Mouse (Mus musculus) inflammation-experienced regulatory T-cells, adult 6 months (primary cell): Measurements from ENCODE around the gene Tmed9. TPM values are rescaled to one million over a fixed set of nuclear protein-coding genes. Genes with fewer than 3 reads are reported as not detected.

Experiments
- ATAC-seq: one replicate; pipeline ENCODE4 v1.8.0; 2017
- polyA plus RNA-seq, 3 experiments: library from polyadenylated mRNA; unstranded; fragments of 100-300 nt; shearing (Covaris generic); gene quantifications; one replicate each; pipeline ENCODE4 v1.2.1; 2017

The Tmed9 gene
- 100 to 1,000 TPM; 184 to 286 (median 269) TPM for polyA plus RNA-seq

DNA sequence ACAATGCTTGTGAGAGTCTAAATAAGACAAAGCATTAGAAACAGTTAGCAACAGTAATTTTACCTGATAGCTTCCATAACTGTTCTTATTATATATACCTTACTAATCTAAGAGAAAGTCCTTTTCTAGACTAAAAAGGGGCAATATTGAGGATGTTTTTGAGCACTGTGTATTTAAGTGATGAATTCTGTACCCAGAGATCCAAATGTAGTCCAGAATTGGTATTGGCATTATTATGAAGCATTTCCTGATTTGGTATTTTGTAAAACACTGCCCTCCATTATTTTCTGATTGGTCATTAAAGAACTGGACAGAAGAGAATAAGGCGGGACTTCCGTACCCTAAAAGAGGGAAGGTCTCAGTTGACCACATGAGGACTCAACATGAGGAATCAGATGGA lies at the start of gene Tmed9:
TSS of gene Tmed9 (plus strand) at position 301 of the 400 bp plus-strand sequence.
- ATAC-seq, result no peak

DNA sequence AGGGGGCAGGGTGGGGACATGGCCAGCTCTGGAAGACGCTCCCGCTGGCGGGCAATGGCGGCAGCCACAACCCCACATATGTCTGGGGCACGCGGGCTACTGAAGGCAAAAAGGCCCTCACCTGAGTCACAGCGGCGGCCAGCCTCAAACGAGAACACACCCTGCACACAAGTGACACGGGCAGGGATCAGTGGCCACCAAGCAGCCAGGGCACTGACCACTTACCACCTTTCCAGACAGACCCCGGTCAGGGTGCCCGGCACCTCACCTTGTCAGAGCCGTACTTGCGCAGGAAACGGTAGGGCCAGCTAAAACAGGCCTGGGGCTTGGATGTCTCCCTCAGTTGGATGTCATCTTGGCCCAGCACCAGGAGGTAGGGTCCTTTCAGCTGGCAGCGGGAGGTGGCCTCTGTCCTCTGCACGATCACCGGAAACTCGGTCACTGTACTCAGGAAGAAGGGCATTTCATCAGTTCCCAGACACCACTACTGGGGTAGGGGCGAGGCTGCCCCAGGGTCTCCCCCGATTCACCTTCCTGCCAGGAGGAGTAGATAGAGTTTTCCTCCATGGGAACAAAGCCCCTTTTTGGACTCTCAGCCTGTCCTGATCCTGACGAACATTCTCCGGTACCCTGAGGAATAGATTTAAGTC lies 49.5 kb upstream of the Tmed9 start:
- ATAC-seq, result no peak

- ATAC-seq, result no peak
These were observed 47.6 kb upstream of the Tmed9 start for GRCm38 (mm10) chr13:55525733-55526553.

DNA sequence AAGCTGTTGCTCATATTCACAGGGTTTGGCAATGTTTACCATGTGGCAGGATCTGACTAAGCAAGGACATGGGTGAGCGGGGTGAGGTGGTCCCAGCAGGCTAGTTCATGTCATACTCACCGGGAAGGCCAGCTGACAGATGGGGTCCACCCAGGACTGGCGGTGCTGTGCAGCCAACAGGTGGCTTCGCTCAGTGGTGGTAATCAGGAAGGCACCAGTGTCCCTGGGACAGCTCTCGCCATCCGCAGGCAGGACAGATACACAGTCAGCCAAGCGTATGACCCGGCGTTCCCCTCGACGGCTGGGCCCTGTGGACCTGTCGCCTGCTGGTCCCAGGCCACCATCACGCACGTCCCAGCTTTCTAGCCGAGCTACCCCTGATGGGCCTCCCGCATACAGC lies 46.3 kb upstream of the Tmed9 start:
- ATAC-seq, result no peak

- no peak for ATAC-seq
These were observed 45.4 kb upstream of the Tmed9 start for GRCm38 (mm10) chr13:55527834-55528772.

DNA sequence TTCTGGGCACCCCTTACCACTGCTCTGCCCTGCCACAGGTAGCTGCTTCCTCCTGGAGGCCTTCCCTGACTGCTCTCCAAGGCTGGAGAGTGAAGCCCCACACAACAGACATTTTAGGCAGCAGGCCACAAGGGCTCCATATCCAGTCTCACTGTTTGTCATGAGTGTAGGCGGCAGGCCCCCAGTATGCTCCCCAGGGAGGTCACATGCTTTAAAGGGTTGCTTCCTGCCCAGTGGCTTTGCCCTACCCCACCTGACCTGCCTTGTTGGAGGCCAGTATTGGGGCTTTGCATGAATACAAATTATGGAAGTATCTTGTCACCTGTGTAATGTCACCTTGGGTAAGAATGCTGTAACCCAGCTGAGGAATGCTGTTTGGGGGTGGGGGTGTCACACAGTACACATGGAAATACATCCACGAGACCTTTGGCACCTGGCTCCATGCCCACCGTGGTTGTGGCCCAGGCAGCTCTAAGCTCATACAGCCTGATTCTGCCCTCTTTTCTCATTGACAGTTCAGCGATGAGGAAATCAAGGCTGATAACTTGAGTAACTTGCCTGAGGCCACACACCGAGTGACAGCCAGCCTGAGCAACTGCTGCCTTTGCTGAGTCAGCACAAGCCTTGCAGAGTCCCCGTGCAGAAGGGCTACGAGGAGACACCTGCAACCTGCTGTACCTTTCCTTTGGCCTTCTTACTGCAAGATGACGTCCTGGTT lies 44.2 kb upstream of the Tmed9 start, which contains the start of gene Dok3:
TSS of gene Dok3 (minus strand) at position 99 of the 718 bp plus-strand sequence.
- ATAC-seq, result no peak

- no peak for ATAC-seq
These were observed 38.3 kb upstream of the Tmed9 start for GRCm38 (mm10) chr13:55535191-55535590.

DNA sequence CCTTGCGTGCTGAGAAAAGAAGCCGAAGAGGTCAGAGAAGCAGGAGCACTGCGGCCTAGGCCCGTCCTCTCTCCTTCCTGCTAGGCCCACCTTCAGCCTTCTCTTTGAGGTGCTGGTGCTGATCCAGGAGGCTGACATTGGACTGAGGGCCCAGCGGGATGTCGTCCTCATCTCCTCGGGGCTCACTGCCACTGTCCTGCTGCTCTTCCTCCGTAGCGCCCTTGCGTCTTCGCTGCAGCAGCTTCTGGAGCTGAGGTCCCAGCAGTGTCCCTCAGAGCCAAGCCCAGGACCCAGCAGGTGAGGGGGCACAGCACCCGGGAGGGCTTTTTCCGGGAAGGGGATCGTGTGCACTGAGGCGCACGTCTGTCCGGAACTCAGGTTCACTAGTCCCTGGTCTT lies 37.7 kb upstream of the Tmed9 start:
- no peak for ATAC-seq

DNA sequence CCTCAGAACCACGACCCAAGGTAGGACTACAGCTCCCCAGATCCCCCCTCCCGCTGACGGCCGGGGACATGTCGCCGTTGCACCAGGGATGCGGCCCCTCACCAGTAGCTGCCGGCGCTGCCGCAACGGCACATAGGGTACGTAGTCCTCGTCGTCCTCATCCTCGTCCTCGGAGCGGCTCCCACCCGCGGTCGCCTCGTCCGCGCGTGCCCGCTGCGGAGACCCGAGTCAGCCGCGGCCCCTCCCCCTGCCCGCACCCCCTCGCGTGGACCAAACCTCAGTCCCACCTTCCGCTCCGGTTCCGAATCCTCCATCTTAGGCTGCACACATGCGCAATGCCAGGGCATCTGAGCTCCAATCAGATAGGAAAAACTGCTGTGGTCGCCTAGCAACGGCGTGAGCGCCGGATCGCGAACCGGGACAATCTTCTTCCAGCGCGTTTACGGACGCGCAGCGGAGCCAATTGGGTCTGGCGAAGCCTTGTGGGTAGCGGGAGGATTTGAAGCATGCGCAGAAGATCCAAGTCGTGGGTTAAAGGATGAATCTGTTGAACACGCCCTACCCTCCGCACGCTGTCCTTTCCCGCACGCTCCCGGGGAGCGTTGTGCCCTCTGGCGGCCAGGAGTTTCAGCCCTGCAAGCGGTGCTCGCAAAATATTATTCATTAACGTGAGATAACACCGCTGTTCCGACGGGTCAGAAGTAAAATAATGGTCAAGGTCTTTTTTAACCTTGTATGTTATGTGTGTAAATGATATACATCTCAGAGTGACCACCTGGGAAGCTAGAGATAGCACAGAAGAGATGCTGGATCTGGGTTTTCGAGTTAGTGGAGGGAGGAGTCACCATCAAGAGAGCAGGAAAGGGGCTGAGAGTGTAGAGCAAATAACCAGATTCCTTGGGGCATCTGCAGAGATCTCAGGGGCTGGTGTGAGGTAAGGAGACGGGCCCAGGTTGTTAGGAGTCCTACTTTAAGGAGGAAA lies 37.0 kb upstream of the Tmed9 start, which contains the start of gene Ddx41:
TSS of gene Ddx41 (minus strand) at position 465 of the 982 bp plus-strand sequence.
- ATAC-seq, result peak; percentile 98

DNA sequence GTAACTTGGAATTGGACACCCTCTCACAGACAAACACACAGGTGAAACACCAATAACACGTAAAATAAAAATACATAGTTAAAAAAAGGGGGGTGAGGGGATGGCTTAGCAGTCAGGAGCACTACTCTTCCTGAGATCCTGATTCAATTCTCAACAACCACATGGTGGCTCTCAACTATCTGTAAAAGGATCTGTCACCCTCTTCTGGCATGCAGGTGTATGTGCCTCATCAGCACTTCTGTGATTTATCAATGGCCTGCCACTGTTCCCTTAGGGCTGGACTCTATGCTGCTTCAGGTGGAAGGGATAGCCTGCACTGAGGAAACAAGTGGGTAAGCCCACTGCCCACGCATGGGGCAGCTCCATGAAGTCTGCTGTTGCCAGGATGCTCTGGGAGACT lies 32.6 kb upstream of the Tmed9 start:
- no peak for ATAC-seq

DNA sequence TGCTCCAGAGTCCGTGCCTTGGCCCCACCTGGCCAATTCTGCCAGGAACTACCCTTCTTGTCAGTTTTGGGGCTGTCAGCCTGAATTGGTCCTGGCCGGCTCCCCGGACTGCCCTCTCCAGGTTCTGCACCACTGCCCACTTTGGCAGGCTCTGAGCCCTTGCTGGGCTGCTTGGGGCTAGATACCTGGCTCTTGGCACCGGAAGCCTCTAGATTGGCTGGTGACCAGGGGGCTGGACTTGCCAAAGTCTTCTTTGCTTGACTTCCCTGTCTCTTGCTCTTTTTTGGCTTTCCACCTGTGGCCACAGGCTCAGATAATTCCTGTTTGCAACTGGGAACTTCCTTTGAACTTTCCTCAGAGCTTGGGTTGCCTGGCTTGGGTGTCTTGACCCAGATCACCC lies 30.6 kb upstream of the Tmed9 start:
- no peak for ATAC-seq

DNA sequence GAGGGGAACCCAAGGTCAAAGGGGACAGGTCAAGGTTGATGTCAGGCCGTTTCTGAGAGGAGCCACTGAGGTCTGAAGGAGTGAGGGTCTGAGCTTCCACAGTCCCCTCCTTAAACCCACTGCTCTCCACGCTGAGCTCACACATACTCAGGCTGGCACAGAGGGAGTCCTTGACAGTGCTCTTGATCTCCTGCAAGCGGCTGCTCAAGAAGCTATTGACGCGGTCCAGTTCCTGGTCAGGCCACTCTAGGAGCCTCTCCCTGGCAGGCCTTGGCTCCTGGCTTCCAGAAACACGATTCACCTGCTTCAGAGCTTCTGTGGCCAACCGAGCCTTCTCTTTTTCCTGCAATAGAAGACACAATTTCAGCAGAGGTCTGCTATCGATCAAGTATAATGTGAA lies 30.1 kb upstream of the Tmed9 start:
- no peak for ATAC-seq

- ATAC-seq, result no peak
These were observed 28.7 kb upstream of the Tmed9 start for GRCm38 (mm10) chr13:55544792-55545191.

DNA sequence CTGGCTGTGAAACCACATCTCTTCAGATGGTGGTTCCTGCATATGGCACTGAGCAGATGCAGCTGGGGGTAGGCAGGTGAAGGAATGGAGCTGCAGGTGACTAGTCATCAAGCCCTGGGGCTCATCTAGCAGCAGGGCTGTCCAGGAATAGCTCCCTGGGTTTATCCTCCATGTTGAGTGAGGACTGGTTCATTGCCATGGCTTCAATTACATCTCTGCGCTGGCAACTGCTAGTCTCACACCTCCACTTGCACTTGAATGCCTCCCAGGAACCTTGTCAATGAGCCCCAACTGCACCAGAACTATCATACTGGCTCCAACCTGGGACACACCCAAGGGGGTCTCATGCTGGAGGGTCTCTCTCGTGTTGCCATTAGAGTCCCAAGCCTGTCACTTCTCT lies 25.6 kb upstream of the Tmed9 start:
- ATAC-seq, result no peak

DNA sequence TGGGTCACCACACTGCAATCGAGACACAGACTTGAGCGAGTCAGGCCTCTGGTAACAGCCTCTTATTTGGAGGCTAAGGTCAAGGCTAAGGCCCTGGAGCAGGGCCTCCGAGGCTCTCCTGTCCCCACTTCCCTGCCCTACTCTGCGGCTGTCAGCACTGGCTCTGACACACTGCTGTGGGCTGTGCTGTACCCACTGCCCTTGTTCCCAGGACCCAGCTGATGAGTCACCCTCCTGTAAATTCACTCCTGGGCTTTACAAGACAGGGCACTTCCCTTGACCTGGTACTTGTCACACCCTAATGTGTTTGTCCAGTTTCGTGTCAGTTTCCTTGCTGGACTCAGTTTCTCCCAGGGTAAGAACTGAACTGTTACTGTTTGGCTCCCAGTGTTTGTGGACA lies 25.1 kb upstream of the Tmed9 start:
- no peak for ATAC-seq

DNA sequence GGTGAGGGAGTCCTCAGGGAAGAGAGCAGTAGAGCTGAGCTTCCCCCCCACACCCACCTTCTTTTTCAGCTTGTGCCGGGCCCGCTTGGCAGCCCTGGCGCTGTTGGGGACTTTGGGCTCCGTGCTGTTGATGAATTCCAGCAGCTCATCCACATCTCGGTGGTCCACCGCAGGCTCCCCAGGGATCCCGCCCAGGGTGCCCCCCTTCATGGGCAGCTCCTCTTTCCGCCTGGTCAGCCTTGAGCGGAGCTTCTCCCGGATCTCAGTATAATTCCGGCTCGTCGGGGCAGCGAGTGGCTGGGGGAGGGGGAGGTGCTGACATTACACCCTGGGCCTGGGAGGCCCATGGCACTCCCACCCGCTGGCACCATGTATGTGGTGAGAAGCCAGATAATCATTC lies 24.5 kb upstream of the Tmed9 start:
- ATAC-seq, result no peak

- no peak for ATAC-seq
These were observed 17.6 kb upstream of the Tmed9 start for GRCm38 (mm10) chr13:55555921-55556320.

DNA sequence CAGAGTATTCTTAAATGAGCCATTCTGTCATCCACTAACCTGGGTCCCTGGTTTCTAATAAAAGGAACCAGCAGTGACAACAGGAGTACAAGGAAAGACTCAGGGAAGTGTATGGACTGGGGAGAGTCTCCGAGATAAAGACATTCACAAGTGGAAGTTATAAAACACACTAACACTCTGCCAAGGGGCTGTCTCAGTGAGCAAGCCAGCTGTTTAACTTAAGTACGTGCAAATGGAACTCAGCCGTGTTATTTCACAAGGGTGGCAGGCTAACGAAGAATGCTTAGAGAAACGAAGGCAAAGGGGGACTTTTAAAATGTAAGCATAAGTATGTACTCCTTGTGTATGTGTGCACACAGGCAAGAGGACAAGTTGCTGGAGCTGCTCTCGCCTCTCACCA lies 16.0 kb upstream of the Tmed9 start:
- ATAC-seq, result no peak

GRCm38 (mm10) chr13:55563266-55563879 lies 10.2 kb upstream of the Tmed9 start:
- ATAC-seq, result no peak

DNA sequence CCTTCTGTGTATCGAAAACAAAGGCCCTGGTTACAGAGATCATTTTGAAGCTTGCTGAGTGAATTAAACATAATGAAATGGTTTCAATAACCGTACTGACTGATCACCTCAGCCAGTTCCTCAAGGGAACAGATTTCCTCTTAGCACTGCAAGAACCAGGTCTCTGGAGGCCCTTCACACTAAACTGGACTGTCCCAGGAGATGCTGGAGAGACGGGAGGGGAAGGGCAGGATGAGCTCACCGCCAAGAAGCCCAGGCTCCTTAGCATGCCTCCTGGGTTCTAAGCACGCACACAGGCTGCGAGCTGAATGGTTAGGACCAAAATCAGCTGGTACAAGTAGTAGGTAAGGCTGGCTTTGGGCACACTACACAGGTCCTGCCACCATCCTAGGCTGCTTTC lies 6.5 kb upstream of the Tmed9 start:
- no peak for ATAC-seq

DNA sequence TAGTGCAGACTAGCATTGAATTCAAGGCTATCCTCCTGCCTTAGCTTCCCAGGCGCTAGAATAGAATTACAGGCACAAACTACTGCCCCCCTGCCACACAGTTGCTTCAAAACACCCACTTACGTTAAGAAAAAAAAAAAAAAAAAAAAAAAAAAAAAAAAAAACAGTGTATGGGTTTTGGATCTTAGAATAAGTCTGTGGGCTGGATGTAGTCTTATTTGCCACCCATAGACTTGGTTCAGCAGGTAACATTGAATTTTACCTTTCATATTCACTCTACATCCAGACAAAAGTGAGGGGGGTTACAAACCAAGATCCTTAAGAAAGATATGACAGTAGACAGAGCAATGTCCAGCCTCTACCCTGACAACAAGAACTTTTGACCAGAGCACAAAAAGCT lies 5.6 kb upstream of the Tmed9 start:
- ATAC-seq, result no peak
